Mouse (Mus musculus): ENCODE data around the gene Eno2. TPM values are rescaled to one million over a fixed set of nuclear protein-coding genes. Genes with fewer than 3 reads are reported as not detected.

Gene Eno2
- polyA plus RNA-seq, 1 experiment from 2014 or later: 4.3 TPM

DNA sequence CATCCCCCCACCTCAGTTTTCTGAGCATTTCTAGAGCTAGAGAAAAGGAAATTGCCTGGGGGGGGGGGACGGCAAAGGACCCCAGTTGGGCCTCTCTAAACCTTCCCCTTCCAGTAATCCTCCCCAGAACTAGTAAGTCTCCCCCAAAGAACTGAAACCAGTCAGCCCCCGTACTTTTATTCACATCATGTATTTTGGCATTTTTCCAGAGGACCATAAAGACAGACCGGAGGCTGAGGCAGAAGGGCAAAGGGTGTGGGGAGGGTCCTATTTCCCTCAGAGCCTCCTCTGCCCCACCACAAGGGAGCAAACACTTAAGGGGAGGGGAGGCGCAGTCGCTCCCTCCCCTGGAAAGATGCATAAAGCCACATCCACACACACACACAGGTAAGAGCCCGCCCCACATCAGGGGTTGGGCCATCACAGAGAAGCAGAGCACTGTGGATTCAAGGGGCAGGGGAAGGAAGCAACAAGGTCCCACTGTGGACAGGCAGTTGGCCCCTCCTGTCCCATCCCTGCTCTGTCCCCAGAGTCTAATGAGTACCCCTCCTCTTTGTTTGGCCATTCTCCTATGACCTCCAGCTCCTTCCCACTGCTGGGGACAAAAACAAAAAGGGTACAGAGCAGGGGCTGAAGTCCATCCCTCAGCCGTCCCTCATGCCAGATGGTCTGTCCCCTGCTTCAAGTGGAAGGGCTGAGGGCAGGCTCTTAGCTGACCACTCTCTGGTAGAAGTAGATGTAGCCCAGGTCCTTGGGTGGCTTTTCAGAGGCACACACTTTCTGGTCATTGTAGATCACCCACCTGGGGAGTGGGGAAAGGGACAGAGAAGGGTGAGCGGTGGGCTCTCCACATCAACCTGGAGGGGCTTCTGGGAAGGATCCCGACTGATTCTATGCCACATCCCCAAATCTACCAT lies 45.6 kb upstream of the Eno2 start:
- H3K27me3 ChIP-seq (ENCODE audit: control insufficient read depth, insufficient read depth, low read length): no peaks in the 10 kb centered on the region
- ATAC-seq (ENCODE audit: low FRiP score, low TSS enrichment): no peak
- H3K9ac ChIP-seq (ENCODE audit: low read length): no peak overlapping the region
- peaks cover 39% of the 10 kb centered on the region for H3K36me3 ChIP-seq (ENCODE audit: control insufficient read depth, insufficient read depth, low read length)
- no peak for DNase-seq (ENCODE audit: low spot score)
- no peaks in the 10 kb centered on the region for H3K9me3 ChIP-seq (ENCODE audit: control insufficient read depth, low read length)
- WGBS: 71% methylated on average over 8 of the region's 9 CpGs
- no peak overlapping the region for H3K27ac ChIP-seq (replicated peaks)
- no peak overlapping the region for H3K4me3 ChIP-seq (ENCODE audit: low read depth, low read length)
- TF ChIP-seq EP300 (optimal IDR thresholded peaks at IDR 0.05) (no peak), CTCF (IDR thresholded peaks at IDR 0.05; ENCODE audit: low read depth) (no peak)
- H3K4me2 ChIP-seq (replicated peaks; ENCODE audit: low read depth): peak overlapping the region; percentile 64; the same call in 1 of the 2 replicates
- peaks cover 4% of the 10 kb centered on the region for H3K4me1 ChIP-seq (replicated peaks; ENCODE audit: control insufficient read depth, insufficient read depth)

DNA sequence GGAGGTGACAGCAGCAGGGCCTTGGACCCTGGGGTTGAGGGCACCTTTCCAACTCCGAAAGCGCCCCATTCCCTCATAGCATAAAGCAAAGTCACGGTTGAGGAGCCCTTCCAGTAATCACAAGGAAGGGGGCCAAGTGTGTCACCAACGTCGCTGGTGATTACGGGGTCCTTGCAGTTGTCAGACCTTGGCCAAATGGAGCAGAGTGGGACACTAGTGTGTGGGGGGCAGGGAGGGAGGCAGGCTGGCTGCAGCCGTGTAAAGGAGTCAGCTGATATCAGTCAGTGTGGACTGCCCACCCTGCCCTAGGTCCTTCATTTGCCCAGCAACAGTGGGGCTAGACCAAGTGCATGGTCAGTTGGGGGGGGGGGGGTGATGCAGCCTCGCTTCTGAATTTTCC lies 45.0 kb upstream of the Eno2 start:
- Histone ChIP-seq H3K27ac (replicated peaks) (no peak overlapping the region), H3K27me3 (ENCODE audit: control insufficient read depth, insufficient read depth, low read length) (no peaks in the 10 kb centered on the region), H3K4me1 (replicated peaks; ENCODE audit: control insufficient read depth, insufficient read depth) (peaks cover 4% of the 10 kb centered on the region), H3K9ac (ENCODE audit: low read length) (peak overlapping the region; percentile 66; the same call in 1 of the 2 replicates), H3K36me3 (ENCODE audit: control insufficient read depth, insufficient read depth, low read length) (peaks cover 33% of the 10 kb centered on the region), H3K4me2 (replicated peaks; ENCODE audit: low read depth) (peak overlapping the region; percentile 64), H3K9me3 (ENCODE audit: control insufficient read depth, low read length) (no peaks in the 10 kb centered on the region), H3K4me3 (ENCODE audit: low read depth, low read length) (peak overlapping the region; percentile 59)
- 30% methylated on average over 8 of the region's 8 CpGs for whole genome bisulfite sequencing
- no peak for TF ChIP-seq EP300 (optimal IDR thresholded peaks at IDR 0.05)
- TF ChIP-seq CTCF (IDR thresholded peaks at IDR 0.05; ENCODE audit: low read depth): no peak
- ATAC-seq (ENCODE audit: low FRiP score, low TSS enrichment): peak; percentile 16; the same call in 1 of the 2 replicates
- DNase-seq (ENCODE audit: low spot score): no peak

DNA sequence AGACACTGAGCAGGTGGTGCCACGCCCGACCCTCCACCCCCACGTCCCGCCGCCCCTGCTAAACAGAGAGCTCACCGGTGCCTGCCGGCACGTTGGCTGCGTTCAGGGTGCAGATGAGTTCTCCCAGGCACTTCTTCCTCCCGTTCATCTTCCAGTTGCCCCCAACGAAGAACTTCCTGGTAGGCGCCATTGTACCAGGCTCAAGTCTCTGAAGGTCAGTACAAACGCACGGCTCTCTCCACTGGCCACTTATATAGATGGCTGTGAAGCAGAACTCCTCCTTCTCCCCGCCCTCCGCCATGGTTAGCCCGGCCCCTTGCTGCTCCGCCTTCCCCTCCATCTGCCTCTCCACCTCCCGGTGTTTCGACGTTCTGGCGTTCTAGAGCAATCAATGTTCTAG lies 44.5 kb upstream of the Eno2 start, which contains the start of gene Tpi1:
Tpi1 (minus strand) TSS at position 364 of the 400 bp plus-strand sequence.
- Histone ChIP-seq H3K27me3 (ENCODE audit: control insufficient read depth, insufficient read depth, low read length) (no peaks in the 10 kb centered on the region), H3K4me2 (replicated peaks; ENCODE audit: low read depth) (peak within 1 kb of the TSS; percentile 64), H3K9me3 (ENCODE audit: control insufficient read depth, low read length) (no peaks in the 10 kb centered on the region), H3K9ac (ENCODE audit: low read length) (peak within 1 kb of the TSS; percentile 66), H3K4me3 (ENCODE audit: low read depth, low read length) (peak within 1 kb of the TSS; percentile 59), H3K27ac (replicated peaks) (peak within 1 kb of the TSS; percentile 85), H3K4me1 (replicated peaks; ENCODE audit: control insufficient read depth, insufficient read depth) (peaks cover 4% of the 10 kb centered on the region), H3K36me3 (ENCODE audit: control insufficient read depth, insufficient read depth, low read length) (peaks cover 31% of the 10 kb centered on the region)
- under 1% methylated on average over 22 of the region's 22 CpGs for WGBS
- TF ChIP-seq CTCF (IDR thresholded peaks at IDR 0.05; ENCODE audit: low read depth): peak; percentile 21; the same call in 1 of the 2 replicates
- TF ChIP-seq EP300 (optimal IDR thresholded peaks at IDR 0.05): no peak
- DNase-seq (ENCODE audit: low spot score): peak; percentile 94
- ATAC-seq (ENCODE audit: low FRiP score, low TSS enrichment): peak; percentile 90

DNA sequence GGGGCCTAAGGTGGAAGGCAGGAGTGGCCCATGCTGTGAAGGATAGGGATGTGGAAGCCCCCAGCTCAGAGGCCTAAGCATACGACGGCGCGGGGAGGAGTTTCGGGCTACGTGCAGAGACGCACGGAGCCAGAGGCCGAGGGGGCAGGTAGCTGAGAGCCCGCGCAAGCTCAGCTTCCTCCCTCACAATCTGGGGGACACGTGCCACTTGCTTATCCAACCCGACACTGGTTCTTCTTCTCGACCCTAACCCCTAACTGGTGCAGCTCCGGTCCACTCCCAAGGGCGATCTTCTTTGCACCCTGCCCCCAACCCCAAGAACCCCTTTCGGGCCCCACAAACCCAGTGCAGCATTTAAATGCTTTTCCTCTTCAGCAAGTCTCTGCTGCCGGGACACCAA lies 44.0 kb upstream of the Eno2 start:
- H3K9ac ChIP-seq (ENCODE audit: low read length): peak overlapping the region; percentile 66
- peaks cover 31% of the 10 kb centered on the region for H3K36me3 ChIP-seq (ENCODE audit: control insufficient read depth, insufficient read depth, low read length)
- peak overlapping the region; percentile 85 for H3K27ac ChIP-seq (replicated peaks)
- 1% methylated on average over 18 of the region's 18 CpGs for WGBS
- peak; percentile 76 for DNase-seq (ENCODE audit: low spot score)
- TF ChIP-seq CTCF (IDR thresholded peaks at IDR 0.05; ENCODE audit: low read depth): no peak
- no peak for TF ChIP-seq EP300 (optimal IDR thresholded peaks at IDR 0.05)
- no peaks in the 10 kb centered on the region for H3K9me3 ChIP-seq (ENCODE audit: control insufficient read depth, low read length)
- H3K4me2 ChIP-seq (replicated peaks; ENCODE audit: low read depth): peak overlapping the region; percentile 64
- peaks cover 4% of the 10 kb centered on the region for H3K4me1 ChIP-seq (replicated peaks; ENCODE audit: control insufficient read depth, insufficient read depth)
- H3K27me3 ChIP-seq (ENCODE audit: control insufficient read depth, insufficient read depth, low read length): no peaks in the 10 kb centered on the region
- peak overlapping the region; percentile 59 for H3K4me3 ChIP-seq (ENCODE audit: low read depth, low read length)
- peak; percentile 47 for ATAC-seq (ENCODE audit: low FRiP score, low TSS enrichment)

DNA sequence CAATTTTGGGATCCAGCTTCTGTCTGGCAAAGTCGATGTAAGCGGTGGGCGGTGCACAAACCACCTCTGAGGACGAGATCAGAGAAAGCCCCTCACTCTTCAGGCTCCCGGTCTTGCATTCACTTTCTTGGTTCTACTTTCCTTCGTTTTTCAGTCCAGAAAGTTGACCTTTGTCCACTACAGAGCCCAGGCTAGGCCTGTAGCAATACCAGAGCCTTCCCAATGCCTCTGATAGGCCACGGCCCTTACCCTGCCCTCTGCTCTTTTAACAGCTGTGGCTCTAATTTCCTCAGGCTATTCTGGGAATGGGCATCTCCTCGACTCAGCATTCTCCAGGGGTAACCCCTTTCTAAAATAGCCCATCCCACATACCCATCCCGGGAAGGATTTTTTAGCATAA lies 43.4 kb upstream of the Eno2 start:
- H3K4me3 ChIP-seq (ENCODE audit: low read depth, low read length): peak overlapping the region; percentile 59
- no peaks in the 10 kb centered on the region for H3K27me3 ChIP-seq (ENCODE audit: control insufficient read depth, insufficient read depth, low read length)
- H3K36me3 ChIP-seq (ENCODE audit: control insufficient read depth, insufficient read depth, low read length): peaks cover 27% of the 10 kb centered on the region
- H3K9me3 ChIP-seq (ENCODE audit: control insufficient read depth, low read length): no peaks in the 10 kb centered on the region
- peak overlapping the region; percentile 64 for H3K4me2 ChIP-seq (replicated peaks; ENCODE audit: low read depth)
- H3K4me1 ChIP-seq (replicated peaks; ENCODE audit: control insufficient read depth, insufficient read depth): peaks cover 6% of the 10 kb centered on the region
- no peak for TF ChIP-seq CTCF (IDR thresholded peaks at IDR 0.05; ENCODE audit: low read depth)
- no peak for TF ChIP-seq EP300 (optimal IDR thresholded peaks at IDR 0.05)
- DNase-seq (ENCODE audit: low spot score): no peak
- H3K27ac ChIP-seq (replicated peaks): peak overlapping the region; percentile 85
- peak overlapping the region; percentile 66 for H3K9ac ChIP-seq (ENCODE audit: low read length)
- WGBS: 8% methylated on average over 9 of the region's 9 CpGs
- ATAC-seq (ENCODE audit: low FRiP score, low TSS enrichment): no peak

Data from stomach, postnatal 0 days (tissue).